Mouse (Mus musculus): ENCODE results near the gene Gm20883. TPM values are rescaled to one million over a fixed set of nuclear protein-coding genes. Genes with fewer than 3 reads are reported as not detected.

The Gm20883 gene
- not detected for total RNA-seq (2023)

GRCm38 (mm10) chrY:50607951-50608350 is at the start of gene Gm20883:
TSS of gene Gm20883 (plus strand) at chrY:50608251.

